ENCODE assay signal across 8 mouse cellular contexts in the genomic region with DNA sequence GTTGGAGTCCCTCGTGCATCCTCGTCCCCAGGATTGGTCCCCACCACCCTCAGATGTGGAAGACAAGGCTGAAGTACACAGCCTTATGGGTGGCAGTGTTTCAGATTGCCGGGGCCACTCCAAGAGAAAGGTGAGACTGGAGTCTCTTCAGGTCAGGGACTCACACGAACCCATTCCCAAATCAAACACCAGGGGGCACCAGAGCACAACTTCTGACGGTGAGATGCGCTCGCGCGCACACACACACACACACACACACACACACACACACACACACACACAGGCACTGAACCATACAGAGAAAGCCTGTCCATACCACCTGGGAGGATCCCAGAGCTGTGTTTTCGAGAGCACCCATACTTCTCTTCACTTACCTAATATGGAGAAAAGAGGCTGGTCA. TPM values are rescaled to one million over a fixed set of nuclear protein-coding genes. Genes with fewer than 3 reads are reported as not detected.
DNase-seq lines count a peak whose midpoint lies in the region; ATAC-seq lines count a peak whose summit lies in the region.

No protein-coding gene starts in this region.

- 4% methylated on average over 10 of the region's 10 CpGs for WGBS in embryonic facial prominence, embryonic 11.5 days
- WGBS in heart, embryonic 13.5 days, result 4% methylated on average over 10 of the region's 10 CpGs
- WGBS in liver, embryonic 13.5 days (ENCODE audit: insufficient replicate concordance), result 4% methylated on average over 10 of the region's 10 CpGs
- 5% methylated on average over 10 of the region's 10 CpGs for WGBS in neural tube, embryonic 11.5 days

- H3K4me3 ChIP-seq in embryonic facial prominence, embryonic 11.5 days (ENCODE audit: low read depth, low read length), result no peak overlapping the region
- H3K4me3 ChIP-seq in heart, embryonic 13.5 days, result no peak overlapping the region
- H3K4me3 ChIP-seq in liver, embryonic 13.5 days (replicated peaks), result no peak overlapping the region
- H3K4me3 ChIP-seq in neural tube, embryonic 11.5 days (ENCODE audit: low read depth, low read length), result no peak overlapping the region

- no peaks in the 10 kb centered on the region for H3K9me3 ChIP-seq in embryonic facial prominence, embryonic 11.5 days (replicated peaks; ENCODE audit: control insufficient read depth, low read length)
- no peaks in the 10 kb centered on the region for H3K9me3 ChIP-seq in heart, embryonic 13.5 days
- no peaks in the 10 kb centered on the region for H3K9me3 ChIP-seq in liver, embryonic 13.5 days (replicated peaks)
- no peaks in the 10 kb centered on the region for H3K9me3 ChIP-seq in neural tube, embryonic 11.5 days (ENCODE audit: control insufficient read depth, low read length)

- H3K4me1 ChIP-seq in embryonic facial prominence, embryonic 11.5 days (ENCODE audit: control insufficient read depth, insufficient read depth, low read length), result no peaks in the 10 kb centered on the region; the same call in 1 of the 2 replicates
- no peaks in the 10 kb centered on the region for H3K4me1 ChIP-seq in heart, embryonic 13.5 days
- peaks cover under 1% of the 10 kb centered on the region for H3K4me1 ChIP-seq in liver, embryonic 13.5 days (replicated peaks)
- H3K4me1 ChIP-seq in neural tube, embryonic 11.5 days (ENCODE audit: control insufficient read depth, insufficient read depth, low read length), result peaks cover 3% of the 10 kb centered on the region; the same call in 1 of the 2 replicates

- H3K27ac ChIP-seq in embryonic facial prominence, embryonic 11.5 days (replicated peaks; ENCODE audit: low read depth, low read length), result no peak overlapping the region
- no peak overlapping the region for H3K27ac ChIP-seq in heart, embryonic 13.5 days (replicated peaks)
- H3K27ac ChIP-seq in liver, embryonic 13.5 days, result no peak overlapping the region
- H3K27ac ChIP-seq in neural tube, embryonic 11.5 days (ENCODE audit: low read depth, low read length), result no peak overlapping the region

- H3K4me2 ChIP-seq in embryonic facial prominence, embryonic 11.5 days (ENCODE audit: low read depth, low read length), result no peak overlapping the region
- H3K4me2 ChIP-seq in heart, embryonic 13.5 days, result peak overlapping the region; percentile 47
- no peak overlapping the region for H3K4me2 ChIP-seq in liver, embryonic 13.5 days
- no peak overlapping the region for H3K4me2 ChIP-seq in neural tube, embryonic 11.5 days (ENCODE audit: low read depth)

- no peaks in the 10 kb centered on the region for H3K27me3 ChIP-seq in embryonic facial prominence, embryonic 11.5 days (ENCODE audit: control insufficient read depth, insufficient read depth, low read length)
- H3K27me3 ChIP-seq in heart, embryonic 13.5 days (replicated peaks), result peaks cover 26% of the 10 kb centered on the region
- H3K27me3 ChIP-seq in liver, embryonic 13.5 days, result peaks cover 45% of the 10 kb centered on the region
- H3K27me3 ChIP-seq in neural tube, embryonic 11.5 days (ENCODE audit: control insufficient read depth, insufficient read depth, low read length), result no peaks in the 10 kb centered on the region

- H3K36me3 ChIP-seq in embryonic facial prominence, embryonic 11.5 days (replicated peaks; ENCODE audit: control insufficient read depth, insufficient read depth, low read depth, low read length), result no peaks in the 10 kb centered on the region; the same call in 1 of the 2 replicates
- peaks cover 21% of the 10 kb centered on the region for H3K36me3 ChIP-seq in heart, embryonic 13.5 days
- H3K36me3 ChIP-seq in liver, embryonic 13.5 days, result no peaks in the 10 kb centered on the region
- no peaks in the 10 kb centered on the region; the same call in 1 of the 2 replicates for H3K36me3 ChIP-seq in neural tube, embryonic 11.5 days (ENCODE audit: control insufficient read depth, insufficient read depth, low read length)

- H3K9ac ChIP-seq in embryonic facial prominence, embryonic 11.5 days (replicated peaks; ENCODE audit: low read length), result no peak overlapping the region
- H3K9ac ChIP-seq in heart, embryonic 13.5 days, result no peak overlapping the region
- H3K9ac ChIP-seq in liver, embryonic 13.5 days, result no peak overlapping the region
- no peak overlapping the region for H3K9ac ChIP-seq in neural tube, embryonic 11.5 days (ENCODE audit: low read length)

- DNase-seq in 416B (ENCODE audit: low read depth), result peak; percentile 80
- DNase-seq in adrenal gland, adult 8-10 months, result peak; percentile 45
- peak; percentile 89 for DNase-seq in embryonic facial prominence, embryonic 11.5 days (ENCODE audit: low spot score)
- peak; percentile 88 for DNase-seq in kidney, postnatal 10 days
- DNase-seq in liver, embryonic 13.5 days, result peak; percentile 52
- DNase-seq in neural tube, embryonic 11.5 days (ENCODE audit: low spot score), result peak; percentile 85
- DNase-seq in testis, postnatal 10 days (ENCODE audit: low spot score), result peak; percentile 89

- ATAC-seq in embryonic facial prominence, embryonic 11.5 days (replicated peaks; ENCODE audit: insufficient number of reproducible peaks, low FRiP score, low TSS enrichment, low read depth), result peak; percentile 34; the same call in 1 of the 2 replicates
- ATAC-seq in heart, embryonic 13.5 days (ENCODE audit: extremely low read depth, insufficient number of reproducible peaks, low FRiP score, low TSS enrichment), result no peak
- ATAC-seq in liver, embryonic 13.5 days (ENCODE audit: low read depth), result no peak
- peak; percentile 43; the same call in 1 of the 2 replicates for ATAC-seq in neural tube, embryonic 11.5 days (ENCODE audit: insufficient read depth, low FRiP score, low TSS enrichment)

RNA-seq across cellular contexts. Expression of a gene that starts 7.2 kb away (rescaled TPM):
- 1 to 10 TPM in 3 of 4 experiments, under 1 TPM in 1; 0.84 to 4.0 (median 2.4) TPM for total RNA-seq in adrenal gland, adult 8-10 months (2022)
- 17.0 and 18.7 TPM in 2 replicates for polyA plus RNA-seq in embryonic facial prominence, embryonic 11.5 days (2014; fragmentation: Nextera tagmentation; extraction: Ambion mirVana)
- 0.88 and 0.98 TPM in 2 replicates for polyA plus RNA-seq in heart, embryonic 13.5 days (2015; fragmentation: Nextera tagmentation; extraction: Ambion mirVana)
- 0.15 TPM in 2 replicates for polyA plus RNA-seq in liver, embryonic 13.5 days (2015; fragmentation: Nextera tagmentation; extraction: Ambion mirVana)
- polyA plus RNA-seq in neural tube, embryonic 11.5 days (2014; fragmentation: Nextera tagmentation; extraction: Ambion mirVana), result 60.7 and 71.9 TPM in 2 replicates

RNA-seq across cellular contexts. Expression of a gene that starts 32.5 kb away (rescaled TPM):
- total RNA-seq in adrenal gland, adult 8-10 months (2022), result 10 to 100 TPM; 28.6 to 67.1 (median 44.5) TPM
- 11.8 and 12.4 TPM in 2 replicates for polyA plus RNA-seq in embryonic facial prominence, embryonic 11.5 days (2014; fragmentation: Nextera tagmentation; extraction: Ambion mirVana)
- 10.4 and 11.0 TPM in 2 replicates for polyA plus RNA-seq in heart, embryonic 13.5 days (2015; fragmentation: Nextera tagmentation; extraction: Ambion mirVana)
- polyA plus RNA-seq in liver, embryonic 13.5 days (2015; fragmentation: Nextera tagmentation; extraction: Ambion mirVana), result 3.8 and 4.6 TPM in 2 replicates
- polyA plus RNA-seq in neural tube, embryonic 11.5 days (2014; fragmentation: Nextera tagmentation; extraction: Ambion mirVana), result 12.3 and 14.1 TPM in 2 replicates

Comparison
In these comparisons a context has a peak if more than half of its experiments do, and no peak if none do; other contexts are left out.
1. ATAC-seq: peak in embryonic facial prominence, embryonic 11.5 days (single experiment) and neural tube, embryonic 11.5 days (single experiment); none in heart, embryonic 13.5 days (single experiment) and liver, embryonic 13.5 days (single experiment).
2. Peak in every context shown above with its lines, with median percentiles within 50 percentile points of each other: DNase-seq.